Mouse (Mus musculus): ENCODE results near the gene Snapc4. TPM values are rescaled to one million over a fixed set of nuclear protein-coding genes. Genes with fewer than 3 reads are reported as not detected.

Gene Snapc4
- polyA plus RNA-seq, 1 experiment from 2014 or later = 34.8 TPM

DNA sequence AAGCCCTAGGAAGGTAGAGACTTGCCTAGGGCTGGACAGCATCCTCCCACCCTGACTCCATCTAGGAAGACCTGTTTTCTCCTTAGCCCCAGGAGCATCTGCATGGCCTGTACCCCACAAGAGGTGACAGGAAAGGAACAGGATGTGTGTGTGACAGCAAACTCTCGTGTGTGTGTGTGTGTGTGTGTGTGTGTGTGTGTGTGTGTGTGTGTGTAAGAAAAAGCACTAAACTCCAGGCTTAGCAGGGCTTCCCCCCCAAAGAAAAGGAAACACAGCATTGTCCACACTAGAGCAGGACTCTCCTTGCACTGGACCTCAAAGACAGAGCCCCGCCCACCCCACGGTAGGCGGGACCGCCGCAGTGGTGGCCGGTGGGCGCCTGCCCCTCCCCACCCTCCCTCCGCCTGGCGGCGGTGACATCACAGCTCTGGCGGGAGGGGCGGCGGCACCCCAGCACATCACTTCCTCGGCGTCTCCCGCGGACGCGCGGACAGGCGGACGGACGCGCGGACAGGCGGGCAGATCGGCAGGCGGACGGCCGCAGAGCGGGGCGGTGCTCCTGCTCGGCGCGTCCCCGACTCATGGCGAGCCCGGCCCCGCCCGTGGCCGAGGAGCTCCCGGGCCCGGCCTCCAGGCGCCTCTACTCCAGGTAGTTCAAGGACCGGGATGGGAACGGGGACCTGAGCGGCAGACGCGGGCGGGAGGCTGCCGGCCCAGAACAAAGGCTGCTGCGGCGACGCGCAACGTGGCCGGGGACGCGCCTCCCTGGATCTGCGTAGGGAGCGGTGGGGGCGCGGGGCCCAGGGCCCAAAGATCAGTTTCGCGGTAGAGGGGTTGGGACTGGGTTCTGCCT lies 65.2 kb downstream of the Snapc4 start, which contains the start of gene Gpsm1:
TSS of gene Gpsm1 (plus strand) at position 444 of the 853 bp plus-strand sequence.
- Histone ChIP-seq H3K9ac (ENCODE audit: low read depth, low read length) (peak within 1 kb of the TSS; percentile 99), H3K4me1 (ENCODE audit: control insufficient read depth, insufficient read depth, low read length) (peaks cover 42% of the 10 kb centered on the region), H3K36me3 (ENCODE audit: control insufficient read depth, insufficient read depth, low read length) (no peaks in the 10 kb centered on the region; the same call in 1 of the 2 replicates), H3K4me2 (ENCODE audit: low read length) (peak within 1 kb of the TSS; percentile 73), H3K9me3 (replicated peaks; ENCODE audit: control insufficient read depth, low read length, poor library complexity, severe bottlenecking) (no peaks in the 10 kb centered on the region), H3K27ac (ENCODE audit: low read length) (peak within 1 kb of the TSS; percentile 98), H3K27me3 (ENCODE audit: control insufficient read depth, insufficient read depth, low read depth, low read length) (no peaks in the 10 kb centered on the region), H3K4me3 (ENCODE audit: low read depth, low read length) (peak within 1 kb of the TSS; percentile 78)
- ATAC-seq = peak; percentile 83
- WGBS = under 1% methylated on average over 53 of the region's 66 CpGs

DNA sequence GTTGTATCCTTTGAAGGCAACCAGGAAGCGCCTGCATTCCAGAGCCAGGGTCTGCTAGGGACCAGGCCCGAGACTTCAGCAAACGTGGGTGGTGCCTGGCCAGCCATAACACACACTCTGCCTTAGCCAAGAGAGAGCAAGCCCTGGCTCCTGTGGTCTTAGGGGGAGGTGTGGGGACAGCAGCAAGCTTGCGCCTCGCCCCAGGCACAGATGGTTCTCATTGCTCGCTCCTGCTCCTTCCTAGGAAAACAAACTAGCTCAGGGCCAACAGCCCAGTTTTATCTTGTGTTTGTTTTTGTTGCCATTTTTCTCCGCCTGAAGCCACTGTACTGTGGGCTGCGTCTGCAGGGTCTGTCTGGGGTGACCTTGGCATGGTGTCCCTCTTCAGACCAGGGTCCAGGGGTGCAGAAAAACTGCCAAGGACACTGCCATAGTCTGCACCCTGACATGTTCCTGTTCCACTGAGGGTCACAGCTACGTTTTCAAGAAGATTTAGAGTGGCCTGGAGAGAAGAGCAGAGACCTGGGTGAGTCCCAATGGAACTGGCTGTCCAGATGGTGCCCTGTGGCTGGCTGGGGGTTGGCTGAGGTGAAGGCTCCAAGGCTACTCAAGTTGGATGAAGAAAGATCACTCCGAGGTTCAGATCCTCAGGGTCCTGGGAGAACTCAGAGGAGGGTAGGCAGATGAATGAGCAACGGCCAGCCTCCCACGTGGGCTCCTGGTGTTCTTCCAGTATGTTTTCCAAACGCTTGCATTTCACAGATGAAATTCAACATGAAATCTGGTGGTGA lies 66.0 kb downstream of the Snapc4 start:
- 65% methylated on average over 13 of the region's 13 CpGs for WGBS
- Histone ChIP-seq H3K4me3 (ENCODE audit: low read depth, low read length) (peak overlapping the region; percentile 78), H3K36me3 (ENCODE audit: control insufficient read depth, insufficient read depth, low read length) (no peaks in the 10 kb centered on the region; the same call in 1 of the 2 replicates)

DNA sequence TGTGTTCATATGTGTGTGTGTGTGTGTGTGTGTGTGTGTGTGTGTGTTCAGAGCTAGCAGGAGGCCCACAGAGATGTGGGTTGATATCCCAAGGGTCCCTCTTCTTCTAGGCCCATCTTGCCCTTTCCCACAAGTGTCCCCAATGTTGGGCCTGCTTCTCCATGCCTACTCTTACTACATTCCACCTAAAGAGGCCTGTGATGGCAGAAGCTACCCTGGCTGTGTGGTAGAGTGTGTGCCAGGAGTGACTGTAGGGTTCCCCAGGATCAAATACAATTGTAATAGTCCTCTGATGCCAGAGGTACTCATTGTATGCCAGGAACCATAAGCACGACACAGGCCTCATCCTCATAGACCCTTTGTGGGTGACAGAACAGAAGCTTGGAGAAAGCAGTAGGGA lies 67.1 kb downstream of the Snapc4 start:
- Histone ChIP-seq H3K4me1 (ENCODE audit: control insufficient read depth, insufficient read depth, low read length) (peaks cover 23% of the 10 kb centered on the region), H3K36me3 (ENCODE audit: control insufficient read depth, insufficient read depth, low read length) (no peaks in the 10 kb centered on the region; the same call in 1 of the 2 replicates), H3K9ac (ENCODE audit: low read depth, low read length) (no peak overlapping the region), H3K4me3 (ENCODE audit: low read depth, low read length) (no peak overlapping the region), H3K27ac (ENCODE audit: low read length) (no peak overlapping the region), H3K27me3 (ENCODE audit: control insufficient read depth, insufficient read depth, low read depth, low read length) (no peaks in the 10 kb centered on the region), H3K4me2 (ENCODE audit: low read length) (no peak overlapping the region), H3K9me3 (replicated peaks; ENCODE audit: control insufficient read depth, low read length, poor library complexity, severe bottlenecking) (no peaks in the 10 kb centered on the region)
- ATAC-seq = no peak
- WGBS = 82% methylated on average over 1 of the region's 1 CpGs

More for the DNA sequence above, 66.0 kb downstream of the Snapc4 start:
- peak overlapping the region; percentile 73 for H3K4me2 ChIP-seq (ENCODE audit: low read length)
- peaks cover 34% of the 10 kb centered on the region for H3K4me1 ChIP-seq (ENCODE audit: control insufficient read depth, insufficient read depth, low read length)
- H3K27me3 ChIP-seq (ENCODE audit: control insufficient read depth, insufficient read depth, low read depth, low read length) = no peaks in the 10 kb centered on the region
- peak overlapping the region; percentile 99 for H3K9ac ChIP-seq (ENCODE audit: low read depth, low read length)
- H3K27ac ChIP-seq (ENCODE audit: low read length) = peak overlapping the region; percentile 98
- H3K9me3 ChIP-seq (replicated peaks; ENCODE audit: control insufficient read depth, low read length, poor library complexity, severe bottlenecking) = no peaks in the 10 kb centered on the region
- peak; percentile 1; the same call in 1 of the 2 replicates for ATAC-seq

DNA sequence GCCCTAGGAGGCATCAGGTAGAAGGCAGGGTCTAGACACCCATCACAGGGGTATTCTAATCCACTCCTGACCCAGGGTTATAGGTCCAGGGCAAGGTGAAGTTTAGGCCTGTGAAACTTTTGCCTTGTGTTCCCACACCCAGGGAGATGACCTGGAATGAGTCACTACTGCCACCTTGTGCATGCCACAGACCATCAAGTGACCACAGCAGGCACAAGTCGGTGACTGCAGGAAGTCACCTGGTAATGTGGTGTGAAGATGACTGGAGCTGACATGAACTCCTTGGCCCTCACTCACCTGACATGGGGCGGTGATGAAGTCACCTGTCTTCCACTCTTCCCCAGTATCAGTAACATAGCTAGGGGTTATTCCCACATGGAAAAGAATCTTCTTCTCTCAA lies 67.6 kb downstream of the Snapc4 start:
- Histone ChIP-seq H3K27me3 (ENCODE audit: control insufficient read depth, insufficient read depth, low read depth, low read length) (no peaks in the 10 kb centered on the region), H3K4me3 (ENCODE audit: low read depth, low read length) (no peak overlapping the region), H3K4me2 (ENCODE audit: low read length) (no peak overlapping the region), H3K27ac (ENCODE audit: low read length) (no peak overlapping the region), H3K36me3 (ENCODE audit: control insufficient read depth, insufficient read depth, low read length) (no peaks in the 10 kb centered on the region; the same call in 1 of the 2 replicates), H3K9ac (ENCODE audit: low read depth, low read length) (no peak overlapping the region), H3K4me1 (ENCODE audit: control insufficient read depth, insufficient read depth, low read length) (peaks cover 17% of the 10 kb centered on the region), H3K9me3 (replicated peaks; ENCODE audit: control insufficient read depth, low read length, poor library complexity, severe bottlenecking) (no peaks in the 10 kb centered on the region)
- WGBS = 67% methylated on average over 2 of the region's 2 CpGs
- no peak for ATAC-seq

Other genes with a start within 250 kb of the Snapc4 start
- not detected in 2 replicates for gene Lhx3, start 172.4 kb downstream of the Snapc4 start, polyA plus RNA-seq (2015; fragmentation: Nextera tagmentation; extraction: Ambion mirVana)
- gene Qsox2, start 143.1 kb downstream of the Snapc4 start, polyA plus RNA-seq (2015; fragmentation: Nextera tagmentation; extraction: Ambion mirVana) = 17.2 and 18.4 TPM in 2 replicates
- gene Ccdc187, start 86.1 kb downstream of the Snapc4 start, polyA plus RNA-seq (2015; fragmentation: Nextera tagmentation; extraction: Ambion mirVana) = 0.21 and 0.29 TPM in 2 replicates
- 182 and 188 TPM in 2 replicates for gene Gpsm1, start 65.1 kb downstream of the Snapc4 start, polyA plus RNA-seq (2015; fragmentation: Nextera tagmentation; extraction: Ambion mirVana)
- 24.7 and 27.2 TPM in 2 replicates for gene Dnlz, start 28.5 kb downstream of the Snapc4 start, polyA plus RNA-seq (2015; fragmentation: Nextera tagmentation; extraction: Ambion mirVana)
- 1.0 and 2.7 TPM in 2 replicates for gene Card9, start 19.7 kb downstream of the Snapc4 start, polyA plus RNA-seq (2015; fragmentation: Nextera tagmentation; extraction: Ambion mirVana)
- 175 and 182 TPM in 2 replicates for gene Entr1, start 8.7 kb upstream of the Snapc4 start, polyA plus RNA-seq (2015; fragmentation: Nextera tagmentation; extraction: Ambion mirVana)
- gene Pmpca, start 8.7 kb upstream of the Snapc4 start, polyA plus RNA-seq (2015; fragmentation: Nextera tagmentation; extraction: Ambion mirVana) = 90.0 and 96.5 TPM in 2 replicates
- 26.9 and 27.6 TPM in 2 replicates for gene Inpp5e, start 28.6 kb upstream of the Snapc4 start, polyA plus RNA-seq (2015; fragmentation: Nextera tagmentation; extraction: Ambion mirVana)
- 18.7 and 20.4 TPM in 2 replicates for gene Sec16a, start 64.6 kb upstream of the Snapc4 start, polyA plus RNA-seq (2015; fragmentation: Nextera tagmentation; extraction: Ambion mirVana)
- 10.7 and 11.4 TPM in 2 replicates for gene Notch1, start 136.0 kb upstream of the Snapc4 start, polyA plus RNA-seq (2015; fragmentation: Nextera tagmentation; extraction: Ambion mirVana)
- 62.0 and 64.4 TPM in 2 replicates for gene Egfl7, start 199.4 kb upstream of the Snapc4 start, polyA plus RNA-seq (2015; fragmentation: Nextera tagmentation; extraction: Ambion mirVana)
- 0.30 TPM in 1 of 2 replicates, not detected in the other for gene Gm20532, start 206.0 kb upstream of the Snapc4 start, polyA plus RNA-seq (2015; fragmentation: Nextera tagmentation; extraction: Ambion mirVana)
- gene Agpat2, start 223.8 kb upstream of the Snapc4 start, polyA plus RNA-seq (2015; fragmentation: Nextera tagmentation; extraction: Ambion mirVana) = 4.0 and 4.1 TPM in 2 replicates
- 153 and 155 TPM in 2 replicates for gene Fam69b, start 247.8 kb upstream of the Snapc4 start, polyA plus RNA-seq (2015; fragmentation: Nextera tagmentation; extraction: Ambion mirVana)

Measured in midbrain, embryonic 16.5 days (tissue).